Mouse (Mus musculus): ENCODE data around the gene Kif14. TPM values are rescaled to one million over a fixed set of nuclear protein-coding genes. Genes with fewer than 3 reads are reported as not detected.

Kif14 gene
- polyA plus RNA-seq, 1 experiment: 14.6 TPM

- TF ChIP-seq POLR2A (IDR thresholded peaks at IDR 0.05; ENCODE audit: low read depth, low read length) (no peak), CTCF (IDR thresholded peaks at IDR 0.05; ENCODE audit: borderline replicate concordance, insufficient read depth, low read length) (no peak)
- no peak overlapping the region for H3K4me3 ChIP-seq (ENCODE audit: insufficient read depth, low read length)
- no peak overlapping the region for H3K27ac ChIP-seq (ENCODE audit: insufficient read depth, low read length)
- H3K4me1 ChIP-seq (ENCODE audit: control insufficient read depth, insufficient read depth, low read length): peaks cover 1% of the 10 kb centered on the region; the same call in 1 of the 2 replicates
These were observed 95.7 kb downstream of the Kif14 start for GRCm38 (mm10) chr1:136561823-136562222.

- TF ChIP-seq POLR2A (IDR thresholded peaks at IDR 0.05; ENCODE audit: low read depth, low read length) (no peak), CTCF (IDR thresholded peaks at IDR 0.05; ENCODE audit: borderline replicate concordance, insufficient read depth, low read length) (no peak)
- H3K4me3 ChIP-seq (ENCODE audit: insufficient read depth, low read length): no peak overlapping the region
- H3K27ac ChIP-seq (ENCODE audit: insufficient read depth, low read length): no peak overlapping the region
- H3K4me1 ChIP-seq (ENCODE audit: control insufficient read depth, insufficient read depth, low read length): peaks cover 5% of the 10 kb centered on the region
These were observed 97.0 kb downstream of the Kif14 start for GRCm38 (mm10) chr1:136563149-136563548.

DNA sequence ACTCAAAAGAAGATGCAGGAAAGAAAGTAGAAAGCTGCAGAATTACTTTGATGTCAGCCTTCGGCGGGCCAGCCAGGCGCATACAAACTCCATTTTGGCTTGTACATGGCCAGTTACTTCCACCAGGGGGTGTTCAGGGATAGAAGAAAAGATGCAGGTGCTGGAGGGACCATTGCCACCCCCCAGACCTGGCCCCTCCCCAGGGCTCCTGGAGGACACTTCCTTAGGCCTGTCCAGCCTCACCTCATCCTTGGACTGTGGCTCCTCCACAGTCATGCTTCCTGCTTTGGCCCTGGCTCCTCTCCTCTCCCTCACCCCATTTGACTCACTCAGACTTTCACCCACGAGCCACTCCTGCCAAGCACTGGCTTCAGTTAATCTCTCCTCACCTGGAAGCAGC is 98.8 kb downstream of the Kif14 start:
- no peak for TF ChIP-seq CTCF (IDR thresholded peaks at IDR 0.05; ENCODE audit: borderline replicate concordance, insufficient read depth, low read length)
- TF ChIP-seq POLR2A (IDR thresholded peaks at IDR 0.05; ENCODE audit: low read depth, low read length): no peak
- Histone ChIP-seq H3K4me3 (ENCODE audit: insufficient read depth, low read length) (no peak overlapping the region), H3K27ac (ENCODE audit: insufficient read depth, low read length) (no peak overlapping the region), H3K4me1 (ENCODE audit: control insufficient read depth, insufficient read depth, low read length) (peaks cover 5% of the 10 kb centered on the region)

GRCm38 (mm10) chr1:136566386-136566785 is 100.2 kb downstream of the Kif14 start:
- H3K4me1 ChIP-seq (ENCODE audit: control insufficient read depth, insufficient read depth, low read length): peaks cover 5% of the 10 kb centered on the region
- no peak overlapping the region for H3K27ac ChIP-seq (ENCODE audit: insufficient read depth, low read length)
- no peak overlapping the region for H3K4me3 ChIP-seq (ENCODE audit: insufficient read depth, low read length)
- TF ChIP-seq POLR2A (IDR thresholded peaks at IDR 0.05; ENCODE audit: low read depth, low read length) (no peak), CTCF (IDR thresholded peaks at IDR 0.05; ENCODE audit: borderline replicate concordance, insufficient read depth, low read length) (no peak)

DNA sequence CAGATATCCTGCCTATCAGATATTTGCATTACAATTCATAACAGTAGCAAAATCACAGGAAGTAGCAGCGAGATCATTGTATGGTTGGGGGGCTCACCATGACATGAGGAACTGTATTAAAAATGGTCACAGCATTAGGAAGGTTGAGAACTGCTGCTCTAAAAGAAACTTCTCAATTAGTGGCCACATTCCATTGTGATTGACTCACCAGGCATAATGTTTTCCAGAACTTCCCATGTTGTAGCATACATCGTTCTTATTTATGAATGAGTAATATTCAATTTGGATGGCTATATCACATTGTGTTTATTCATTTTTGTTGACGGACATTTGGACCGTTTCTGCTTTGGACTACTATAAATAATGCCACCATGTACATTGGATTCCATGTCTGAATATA is 101.5 kb downstream of the Kif14 start:
- Histone ChIP-seq H3K4me3 (ENCODE audit: insufficient read depth, low read length) (no peak overlapping the region), H3K4me1 (ENCODE audit: control insufficient read depth, insufficient read depth, low read length) (peaks cover 4% of the 10 kb centered on the region), H3K27ac (ENCODE audit: insufficient read depth, low read length) (no peak overlapping the region)
- TF ChIP-seq POLR2A (IDR thresholded peaks at IDR 0.05; ENCODE audit: low read depth, low read length): no peak
- TF ChIP-seq CTCF (IDR thresholded peaks at IDR 0.05; ENCODE audit: borderline replicate concordance, insufficient read depth, low read length): no peak

GRCm38 (mm10) chr1:136568738-136569194 is 102.6 kb downstream of the Kif14 start:
- no peak overlapping the region for H3K27ac ChIP-seq (ENCODE audit: insufficient read depth, low read length)
- no peak for TF ChIP-seq POLR2A (IDR thresholded peaks at IDR 0.05; ENCODE audit: low read depth, low read length)
- TF ChIP-seq CTCF (IDR thresholded peaks at IDR 0.05; ENCODE audit: borderline replicate concordance, insufficient read depth, low read length): no peak
- no peak overlapping the region for H3K4me3 ChIP-seq (ENCODE audit: insufficient read depth, low read length)
- peaks cover 4% of the 10 kb centered on the region for H3K4me1 ChIP-seq (ENCODE audit: control insufficient read depth, insufficient read depth, low read length)

DNA sequence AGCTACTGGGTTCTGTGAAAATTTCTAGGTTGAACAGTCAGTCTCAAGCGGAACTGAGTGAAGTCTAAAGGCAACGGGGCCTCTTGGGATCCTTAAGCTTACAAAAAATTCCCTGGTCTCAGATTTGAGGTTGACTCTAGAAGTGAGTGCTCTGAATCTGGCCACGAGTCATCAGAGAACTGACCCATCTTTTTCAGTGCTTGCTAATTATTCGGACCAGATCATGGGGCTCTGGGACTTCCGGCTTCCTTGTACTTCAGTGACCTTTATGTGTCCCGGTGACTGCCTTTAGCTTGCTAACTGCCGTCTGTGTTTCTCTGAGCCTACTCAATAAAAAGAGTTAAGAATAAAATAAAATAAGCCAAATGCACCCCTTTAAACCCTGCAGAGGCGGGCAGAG is 103.1 kb downstream of the Kif14 start:
- Histone ChIP-seq H3K27ac (ENCODE audit: insufficient read depth, low read length) (no peak overlapping the region), H3K4me1 (ENCODE audit: control insufficient read depth, insufficient read depth, low read length) (peaks cover 4% of the 10 kb centered on the region), H3K4me3 (ENCODE audit: insufficient read depth, low read length) (no peak overlapping the region)
- TF ChIP-seq CTCF (IDR thresholded peaks at IDR 0.05; ENCODE audit: borderline replicate concordance, insufficient read depth, low read length) (no peak), POLR2A (IDR thresholded peaks at IDR 0.05; ENCODE audit: low read depth, low read length) (no peak)

DNA sequence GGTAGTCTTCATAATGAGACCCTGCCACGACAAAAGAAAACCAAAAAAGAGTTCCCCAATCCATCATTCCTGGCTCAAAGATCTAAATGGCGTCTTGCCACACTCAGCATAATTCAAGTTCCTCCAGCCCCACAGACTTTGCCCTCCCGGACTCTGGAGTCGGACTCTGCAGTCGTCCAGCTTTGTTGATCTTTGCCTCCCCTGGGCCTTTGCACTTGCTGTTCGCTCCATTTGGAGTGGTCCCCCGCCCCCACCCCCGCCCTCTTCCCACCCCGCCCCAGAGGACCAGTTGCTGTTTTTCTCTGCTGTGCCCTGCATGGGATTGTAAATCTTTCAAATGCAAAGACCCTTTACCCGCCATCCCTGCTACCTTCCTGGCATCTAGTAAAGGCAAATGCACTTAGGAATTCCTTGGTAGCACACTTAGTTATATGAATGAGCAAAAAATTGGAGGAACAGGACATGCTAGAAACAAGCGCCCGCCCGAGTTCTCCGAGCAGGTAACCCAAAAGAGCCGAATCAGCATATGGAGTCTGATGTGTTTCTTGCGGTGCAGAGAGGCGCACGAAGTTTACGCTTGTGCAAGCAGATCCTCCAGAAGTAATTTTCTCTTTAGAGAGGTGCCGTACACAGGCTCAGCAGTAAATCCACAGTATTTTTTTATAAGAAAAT is 103.6 kb downstream of the Kif14 start:
- no peak overlapping the region for H3K27ac ChIP-seq (ENCODE audit: insufficient read depth, low read length)
- H3K4me3 ChIP-seq (ENCODE audit: insufficient read depth, low read length): no peak overlapping the region

GRCm38 (mm10) chr1:136570298-136570653 is 104.1 kb downstream of the Kif14 start:
- Histone ChIP-seq H3K4me3 (ENCODE audit: insufficient read depth, low read length) (no peak overlapping the region), H3K27ac (ENCODE audit: insufficient read depth, low read length) (no peak overlapping the region), H3K4me1 (ENCODE audit: control insufficient read depth, insufficient read depth, low read length) (peaks cover 4% of the 10 kb centered on the region)
- TF ChIP-seq POLR2A (IDR thresholded peaks at IDR 0.05; ENCODE audit: low read depth, low read length): no peak
- TF ChIP-seq CTCF (IDR thresholded peaks at IDR 0.05; ENCODE audit: borderline replicate concordance, insufficient read depth, low read length): no peak

More for the DNA sequence above, 103.6 kb downstream of the Kif14 start:
- no peak for TF ChIP-seq CTCF (IDR thresholded peaks at IDR 0.05; ENCODE audit: borderline replicate concordance, insufficient read depth, low read length)
- TF ChIP-seq POLR2A (IDR thresholded peaks at IDR 0.05; ENCODE audit: low read depth, low read length): no peak
- H3K4me1 ChIP-seq (ENCODE audit: control insufficient read depth, insufficient read depth, low read length): peaks cover 4% of the 10 kb centered on the region

DNA sequence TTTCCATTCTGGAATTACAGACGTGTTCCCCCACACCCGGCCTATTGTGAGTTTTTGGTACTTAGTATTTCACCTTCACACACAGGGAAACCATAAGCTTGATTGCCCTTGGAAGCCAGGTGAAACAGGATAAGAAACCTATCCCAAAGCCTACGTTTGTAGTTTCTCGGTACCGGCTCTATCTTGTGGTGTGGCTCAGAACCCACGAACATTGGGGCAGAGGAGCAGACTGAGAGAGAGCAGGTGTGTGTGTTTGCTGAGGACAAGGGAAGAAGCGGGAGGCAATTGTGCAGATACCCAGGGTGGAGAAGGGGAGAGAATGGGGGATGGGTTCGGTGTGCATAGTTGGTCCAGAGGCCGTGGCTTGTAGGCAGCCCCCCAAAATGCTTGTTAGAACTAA is 104.8 kb downstream of the Kif14 start:
- peaks cover 4% of the 10 kb centered on the region for H3K4me1 ChIP-seq (ENCODE audit: control insufficient read depth, insufficient read depth, low read length)
- no peak for TF ChIP-seq CTCF (IDR thresholded peaks at IDR 0.05; ENCODE audit: borderline replicate concordance, insufficient read depth, low read length)
- no peak for TF ChIP-seq POLR2A (IDR thresholded peaks at IDR 0.05; ENCODE audit: low read depth, low read length)
- no peak overlapping the region for H3K4me3 ChIP-seq (ENCODE audit: insufficient read depth, low read length)
- H3K27ac ChIP-seq (ENCODE audit: insufficient read depth, low read length): no peak overlapping the region
